Mouse (Mus musculus): ENCODE results near the gene Adamts2.

GRCm38 (mm10) chr11:50642583-50642982 is 40.7 kb downstream of the Adamts2 start:
- no peak for TF ChIP-seq POLR2A (IDR thresholded peaks at IDR 0.05; ENCODE audit: extremely low read depth, insufficient read depth, low read length)
- TF ChIP-seq CTCF (IDR thresholded peaks at IDR 0.05; ENCODE audit: low read depth, low read length) = no peak
